Mouse (Mus musculus): ENCODE measurements at regions not wholly inside any gene's neighbourhood (a gene's known extent, or its start where the extent isn't known, plus 50 kb on each side); places are given as distances from the start of the nearest gene placed in this dataset.
"Not testable (repeated sequence)": the region's sequence is repeated elsewhere in the genome, so short reads cannot be mapped to it uniquely, and the experiment has no call there.

DNA sequence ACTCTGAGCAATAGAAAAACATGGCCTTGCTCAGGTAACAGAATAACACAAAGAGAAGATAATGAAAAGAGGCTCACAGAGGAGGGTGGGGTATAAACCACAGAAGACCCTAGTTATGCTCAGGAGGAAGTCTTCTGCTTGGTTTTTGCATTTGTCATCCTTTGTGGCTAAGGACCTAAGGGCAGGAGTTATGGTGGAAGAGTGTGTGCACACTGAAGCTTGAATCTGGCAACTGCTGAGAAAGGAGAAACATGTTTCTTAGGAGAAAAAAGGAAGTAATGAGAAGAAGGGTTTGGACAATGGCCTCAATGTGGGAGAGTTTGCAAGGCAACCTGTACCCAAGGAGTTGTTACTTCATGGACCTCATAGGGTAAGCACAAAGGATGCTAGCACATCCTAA is 106.8 kb upstream of the Nyap2 start:
- no peak for ATAC-seq (replicated peaks; ENCODE audit: low read depth, poor library complexity, severe bottlenecking)

DNA sequence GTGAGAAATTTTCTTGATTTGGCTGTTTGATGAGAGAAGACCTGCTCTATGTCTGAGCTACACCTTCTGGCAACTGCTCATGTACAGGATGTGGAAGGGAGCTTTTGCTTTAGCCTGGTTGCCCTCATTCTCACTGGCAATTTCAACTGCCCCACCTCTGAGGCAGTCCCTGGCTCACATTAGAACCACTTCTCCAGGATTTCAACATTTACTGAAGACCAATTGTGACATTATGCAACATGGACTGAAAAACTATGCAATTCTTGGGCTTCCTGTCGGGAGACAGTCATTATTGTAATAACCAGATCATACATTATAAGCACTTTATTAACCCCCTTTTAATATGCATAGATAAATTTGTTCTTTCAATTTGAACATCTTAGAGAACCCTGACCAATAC is 107.6 kb upstream of the Nyap2 start:
- ATAC-seq (replicated peaks; ENCODE audit: low read depth, poor library complexity, severe bottlenecking), result no peak

DNA sequence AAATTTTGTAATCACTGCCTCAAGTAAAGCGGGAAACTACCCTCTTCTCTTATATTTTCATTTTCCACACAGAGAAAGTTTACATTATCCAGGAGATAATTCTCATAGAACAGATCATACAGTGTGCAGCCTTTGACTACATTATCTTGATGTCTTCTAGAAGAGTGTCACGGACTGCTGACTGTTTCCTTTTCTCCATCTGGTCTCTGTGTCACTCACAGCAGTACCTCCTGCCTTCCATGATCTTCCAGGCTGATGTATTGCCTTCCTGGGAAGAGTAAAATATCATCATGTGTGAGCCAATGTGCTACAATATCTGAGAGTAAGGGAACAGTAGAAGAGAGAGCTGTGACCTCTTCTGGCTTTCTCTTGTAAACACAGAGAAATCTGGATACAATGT is 111.0 kb upstream of the Nyap2 start:
- ATAC-seq (replicated peaks; ENCODE audit: low read depth, poor library complexity, severe bottlenecking), result no peak

DNA sequence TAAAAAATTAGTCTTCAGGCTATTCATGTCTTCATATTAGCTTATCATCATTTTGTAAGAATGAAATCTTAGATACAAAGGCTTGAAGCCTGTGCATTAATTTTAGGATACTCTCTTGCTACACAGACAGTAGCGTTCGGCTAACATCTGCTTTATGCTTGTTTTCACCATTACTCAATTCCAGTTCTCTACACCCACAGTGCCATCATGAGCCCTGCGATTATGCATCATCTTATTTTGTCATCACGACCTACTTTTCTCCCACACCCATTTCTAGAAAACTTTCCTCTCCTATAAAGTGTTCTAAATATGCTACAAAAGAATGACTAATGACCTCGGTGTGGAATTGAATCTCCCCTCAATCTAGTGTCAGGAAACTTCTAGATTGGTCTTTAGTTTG is 112.4 kb upstream of the Nyap2 start:
- ATAC-seq (replicated peaks; ENCODE audit: low read depth, poor library complexity, severe bottlenecking), result no peak

DNA sequence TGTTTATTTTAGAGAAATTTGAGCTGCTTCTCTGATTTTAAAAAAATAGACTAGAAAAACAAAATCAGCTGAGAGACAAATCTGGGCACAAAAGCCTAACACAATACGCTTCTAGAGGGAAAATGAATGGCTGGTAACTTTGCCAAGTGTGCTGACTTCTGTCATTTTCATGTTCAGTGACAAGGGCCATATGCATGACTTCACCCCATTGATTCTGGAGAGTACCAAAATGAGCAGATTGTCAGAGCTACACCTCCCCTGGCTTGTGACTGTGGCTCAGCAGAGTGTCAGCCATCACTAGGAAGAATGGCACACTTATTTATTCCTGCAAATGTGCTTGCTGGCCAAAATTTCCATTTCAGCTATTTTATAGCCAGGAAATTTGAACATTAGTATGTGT is 112.9 kb upstream of the Nyap2 start:
- no peak for ATAC-seq (replicated peaks; ENCODE audit: low read depth, poor library complexity, severe bottlenecking)

DNA sequence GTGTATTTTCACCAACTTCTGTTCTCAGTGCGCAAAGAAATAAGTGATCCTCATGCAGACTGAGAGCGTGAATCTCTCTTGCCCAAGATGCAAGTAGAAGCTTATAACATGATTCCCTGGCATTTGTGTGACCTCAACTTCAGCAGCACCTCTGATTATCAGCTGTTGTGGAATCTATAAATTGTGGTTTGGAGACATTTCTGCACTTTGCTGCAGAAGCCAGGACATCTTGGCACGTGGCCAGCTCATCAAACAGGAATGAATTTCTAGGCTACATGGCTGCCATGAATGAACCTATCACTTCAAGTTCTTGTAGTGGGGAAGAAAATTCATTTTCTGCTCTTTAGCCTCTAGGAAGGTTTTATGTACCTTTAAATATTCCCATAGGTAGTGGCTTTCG is 126.3 kb upstream of the Nyap2 start:
- ATAC-seq (replicated peaks; ENCODE audit: low read depth, poor library complexity, severe bottlenecking), result no peak

DNA sequence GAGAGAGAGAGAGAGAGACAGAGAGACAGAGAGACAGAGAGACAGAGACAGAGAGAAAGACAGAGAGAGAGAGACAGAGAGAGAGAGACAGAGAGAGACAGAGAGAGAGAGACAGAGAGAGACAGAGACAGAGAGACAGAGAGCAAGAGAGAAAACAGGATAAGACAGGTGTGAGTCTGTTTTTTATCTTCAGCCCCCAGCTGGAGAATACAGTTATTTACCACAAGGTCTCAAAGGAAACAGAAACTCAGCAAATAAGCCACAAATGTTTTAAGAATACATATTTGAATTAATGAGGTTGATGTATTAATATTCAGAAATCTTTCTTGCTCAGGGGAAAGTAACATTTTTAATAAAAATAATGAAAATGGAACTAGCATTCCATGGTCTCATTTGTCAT is 130.7 kb upstream of the Nyap2 start:
- not testable (repeated sequence) for ATAC-seq (replicated peaks; ENCODE audit: low read depth, poor library complexity, severe bottlenecking)

DNA sequence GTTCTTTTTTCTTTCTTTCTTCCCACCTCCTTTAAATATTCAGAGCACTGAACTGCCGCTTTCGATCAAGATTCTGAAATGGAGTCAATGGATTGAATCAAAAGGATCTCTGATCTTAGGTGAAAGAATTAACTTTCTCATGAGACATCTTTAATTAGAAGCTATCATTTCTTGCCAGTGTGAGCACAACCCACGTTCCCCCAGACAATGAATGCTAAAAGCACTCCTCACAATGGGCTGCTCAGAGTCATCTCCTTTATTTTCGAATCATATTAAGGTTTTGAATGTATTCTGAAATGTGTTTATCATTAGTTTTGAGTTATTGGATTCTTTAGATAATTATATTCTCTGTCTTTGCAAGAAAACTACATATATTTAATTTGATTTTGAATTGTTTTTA is 137.4 kb upstream of the Nyap2 start:
- no peak for ATAC-seq (replicated peaks; ENCODE audit: low read depth, poor library complexity, severe bottlenecking)

DNA sequence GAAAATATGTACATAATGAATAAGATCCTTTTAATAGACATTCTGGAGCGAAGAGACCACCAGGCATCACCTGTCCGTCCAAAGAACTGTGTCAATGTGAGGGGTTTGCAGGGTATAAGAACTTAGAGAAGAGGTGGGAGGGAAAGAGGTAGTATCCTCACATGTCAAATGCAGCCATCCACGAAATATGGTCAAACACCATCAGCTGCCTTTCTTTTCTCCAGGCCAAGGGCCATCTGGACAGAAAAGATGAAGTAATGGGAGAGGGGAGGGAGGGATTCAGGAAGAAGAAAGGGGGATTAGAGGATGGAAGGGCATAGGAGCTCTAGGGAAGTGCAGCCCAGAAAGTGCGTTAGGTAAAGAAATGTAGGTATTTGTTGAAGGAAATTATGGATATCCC is 141.0 kb upstream of the Dock10 start:
- no peak for ATAC-seq (replicated peaks; ENCODE audit: low read depth, poor library complexity, severe bottlenecking)

DNA sequence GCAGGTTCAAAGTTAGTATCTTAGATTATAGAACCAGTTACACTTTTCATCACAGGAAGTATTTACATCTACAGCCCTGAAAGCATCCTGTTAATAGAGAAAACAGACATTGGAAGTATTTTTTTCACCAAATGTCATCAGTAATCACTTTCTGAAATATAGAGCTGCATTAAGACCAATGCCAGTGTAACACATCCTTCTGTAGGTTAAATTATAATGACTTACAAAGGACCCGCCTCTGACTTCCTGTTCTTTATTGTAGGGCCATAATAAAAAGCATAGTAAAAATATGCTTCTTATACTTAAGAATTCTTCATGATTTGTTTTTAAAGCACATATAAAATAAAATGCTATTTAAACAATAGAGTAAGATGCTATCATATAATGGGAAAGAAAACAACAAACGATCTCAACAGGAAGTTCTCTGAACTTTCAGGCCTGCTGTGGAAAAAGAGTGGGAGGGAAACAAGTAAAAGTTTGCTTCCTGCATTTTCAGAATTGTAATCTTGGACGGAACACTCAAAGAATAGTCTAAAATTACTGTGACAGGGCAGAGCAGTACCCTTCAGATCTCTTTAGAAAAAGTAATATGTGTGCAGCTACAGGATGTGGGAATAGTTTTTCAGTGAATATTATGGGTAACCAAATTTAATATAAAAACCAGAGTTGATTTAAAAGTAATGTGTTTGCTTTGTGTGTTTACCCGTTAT is 116.0 kb upstream of the Dock10 start:
- ATAC-seq (replicated peaks; ENCODE audit: low read depth, poor library complexity, severe bottlenecking), result no peak

DNA sequence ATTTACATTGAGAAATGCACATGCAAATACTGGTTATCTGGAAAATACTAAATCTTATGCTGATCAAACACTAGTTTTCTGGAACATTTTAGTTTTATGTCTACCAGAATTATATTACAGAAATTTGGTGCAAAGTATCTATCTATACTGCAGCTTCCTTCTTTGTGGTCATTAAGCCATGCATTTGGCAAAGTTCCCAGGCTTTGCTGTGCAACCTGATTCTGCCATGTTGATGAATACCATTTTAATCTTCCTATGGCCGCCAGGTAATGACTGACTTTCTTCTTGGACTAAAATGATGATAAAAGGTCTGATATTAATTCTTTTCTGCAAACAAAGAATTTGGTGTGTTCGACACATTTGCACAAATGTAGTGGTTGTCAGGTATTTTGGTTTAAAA is 115.3 kb upstream of the Dock10 start:
- 0 out of 2 replicates have a peak, but pooled peaks have one; percentile 36 for ATAC-seq (replicated peaks; ENCODE audit: low read depth, poor library complexity, severe bottlenecking)

DNA sequence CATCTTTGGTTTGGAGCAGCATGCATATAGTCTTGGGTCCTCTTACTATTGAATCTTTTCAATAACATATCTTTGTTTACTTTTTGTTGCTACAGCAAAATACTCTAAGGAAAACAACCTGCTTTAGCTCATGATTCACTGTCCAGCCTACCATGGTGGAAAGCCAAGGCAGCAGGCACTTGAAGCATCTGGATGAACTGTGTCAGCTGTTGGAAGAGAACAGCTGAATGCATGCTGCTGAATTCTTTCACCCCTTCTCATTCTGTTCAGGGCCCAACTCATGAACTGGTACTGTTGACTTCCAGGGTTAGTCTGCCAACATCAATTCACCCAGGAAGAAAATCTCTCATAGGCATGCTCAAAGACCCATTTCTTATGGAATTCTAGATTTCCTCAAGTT is 110.5 kb upstream of the Dock10 start:
- no peak for ATAC-seq (replicated peaks; ENCODE audit: low read depth, poor library complexity, severe bottlenecking)

DNA sequence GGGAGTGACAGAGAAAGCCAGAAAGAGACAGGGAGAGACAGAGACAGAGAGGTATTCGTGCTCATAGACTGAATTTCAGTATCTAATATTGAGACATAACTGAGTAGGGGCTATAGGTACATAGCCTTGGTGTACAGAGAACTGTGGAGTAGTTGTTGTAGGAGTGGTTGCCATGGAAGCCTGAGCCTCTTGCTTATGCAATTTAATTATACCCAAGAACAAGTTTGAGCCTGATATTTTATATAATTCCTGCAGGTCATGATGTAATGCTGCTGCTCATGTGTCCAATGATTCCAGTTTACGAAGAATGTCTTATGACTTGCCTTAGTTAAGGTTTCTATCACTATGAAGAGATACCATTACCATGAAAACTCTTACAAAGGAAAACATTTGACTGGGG is 98.7 kb upstream of the Dock10 start:
- ATAC-seq (replicated peaks; ENCODE audit: low read depth, poor library complexity, severe bottlenecking), result no peak

DNA sequence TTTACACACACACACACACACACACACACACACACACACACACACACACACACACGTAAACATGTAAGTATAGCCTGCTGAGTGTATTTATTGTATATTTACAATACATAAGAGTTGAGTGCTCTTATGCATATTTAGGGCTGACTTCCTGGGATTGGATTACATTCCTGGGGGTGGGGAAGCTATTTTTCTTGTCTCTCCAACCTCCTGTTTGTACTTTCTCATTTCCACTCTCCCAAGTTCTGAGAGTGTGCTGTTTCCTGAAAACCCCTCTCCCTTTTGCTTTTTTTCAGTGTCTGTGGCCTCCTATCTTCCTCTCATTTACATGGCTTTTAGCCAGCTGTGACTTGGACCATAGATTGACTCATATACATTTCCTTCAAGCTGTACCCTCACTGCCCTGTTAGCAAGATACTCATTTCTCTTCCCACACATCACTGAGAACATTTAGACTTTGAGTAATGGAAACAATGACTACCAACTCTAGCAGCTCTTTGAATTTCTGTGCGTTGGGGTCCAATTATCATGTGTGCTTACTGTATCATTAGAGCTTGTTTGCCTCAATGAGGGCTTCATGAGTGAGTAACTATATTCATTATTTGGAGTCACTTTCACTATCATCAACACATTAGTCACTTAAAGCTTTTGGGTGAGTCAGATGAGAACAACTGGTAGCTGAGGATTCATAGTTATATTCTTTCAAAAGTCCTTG is 96.8 kb upstream of the Dock10 start:
- ATAC-seq (replicated peaks; ENCODE audit: low read depth, poor library complexity, severe bottlenecking), result no peak

DNA sequence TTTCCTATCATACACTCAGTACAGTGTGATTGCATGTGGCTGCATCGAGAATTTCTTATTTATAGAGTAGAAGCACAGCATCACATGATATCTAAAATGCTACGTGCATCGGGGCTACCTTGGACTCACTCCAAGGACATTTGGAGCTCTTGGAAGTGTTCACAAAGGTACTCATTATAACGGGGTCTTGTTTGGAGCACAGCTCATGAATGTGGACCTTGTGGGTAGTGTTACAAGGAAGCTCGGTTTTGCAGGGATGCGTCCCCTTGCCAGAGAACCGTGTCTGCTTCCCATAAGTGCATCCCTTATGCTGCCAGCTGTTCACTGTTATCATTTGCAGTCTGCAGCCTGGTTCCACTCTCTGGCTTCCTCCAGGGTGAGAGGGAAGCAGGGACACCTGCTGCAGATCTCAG is 96.0 kb upstream of the Dock10 start:
- no peak for ATAC-seq (replicated peaks; ENCODE audit: low read depth, poor library complexity, severe bottlenecking)

DNA sequence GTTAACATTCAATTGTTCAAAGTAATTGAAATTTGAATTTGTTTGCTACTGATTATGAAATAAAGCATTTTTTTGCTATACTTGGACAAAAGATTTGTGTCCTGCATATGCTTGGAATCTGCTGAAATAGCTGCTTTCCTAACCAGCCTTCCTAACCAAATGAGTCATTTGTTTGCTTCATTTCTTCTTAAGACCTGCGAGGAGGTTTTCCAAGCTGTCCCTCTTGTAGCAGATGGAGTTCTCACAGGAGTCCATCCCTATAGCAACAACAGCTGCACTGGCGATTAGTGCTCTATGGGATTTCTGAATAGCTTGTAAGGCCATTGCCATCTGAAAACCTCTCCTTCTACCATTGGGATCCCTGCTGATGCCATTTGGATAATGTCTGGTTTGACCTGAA is 94.4 kb upstream of the Dock10 start:
- ATAC-seq (replicated peaks; ENCODE audit: low read depth, poor library complexity, severe bottlenecking), result no peak

DNA sequence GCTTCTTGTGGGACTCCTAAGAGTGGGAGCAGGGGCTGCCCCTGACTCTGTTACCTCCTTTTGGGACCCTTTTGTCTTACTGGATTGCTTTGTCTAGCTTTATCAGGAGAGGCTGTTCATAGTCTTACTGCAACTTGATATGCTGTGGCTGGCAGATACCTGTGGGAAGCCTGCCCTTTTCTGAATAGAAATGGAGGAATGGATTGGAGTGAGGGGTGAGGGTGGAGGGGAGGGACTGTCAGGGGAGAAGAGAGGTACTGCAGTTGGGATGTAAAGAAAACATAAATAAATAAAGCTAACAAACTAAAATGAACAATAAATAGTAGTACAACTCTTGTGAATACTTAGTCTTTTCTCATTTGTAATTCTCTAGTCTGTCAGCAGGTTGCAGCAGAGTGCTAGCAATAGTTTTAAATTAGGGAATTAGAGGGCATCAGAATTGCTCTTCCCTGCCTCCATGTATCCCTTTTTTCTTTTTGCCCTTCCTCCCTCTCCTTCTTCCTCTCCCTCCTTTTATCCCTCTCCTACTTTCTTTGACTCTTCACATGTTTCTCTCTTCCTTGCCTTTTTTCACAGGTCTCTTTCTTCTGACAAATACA is 72.0 kb upstream of the Dock10 start:
- no peak for ATAC-seq (replicated peaks; ENCODE audit: low read depth, poor library complexity, severe bottlenecking)

DNA sequence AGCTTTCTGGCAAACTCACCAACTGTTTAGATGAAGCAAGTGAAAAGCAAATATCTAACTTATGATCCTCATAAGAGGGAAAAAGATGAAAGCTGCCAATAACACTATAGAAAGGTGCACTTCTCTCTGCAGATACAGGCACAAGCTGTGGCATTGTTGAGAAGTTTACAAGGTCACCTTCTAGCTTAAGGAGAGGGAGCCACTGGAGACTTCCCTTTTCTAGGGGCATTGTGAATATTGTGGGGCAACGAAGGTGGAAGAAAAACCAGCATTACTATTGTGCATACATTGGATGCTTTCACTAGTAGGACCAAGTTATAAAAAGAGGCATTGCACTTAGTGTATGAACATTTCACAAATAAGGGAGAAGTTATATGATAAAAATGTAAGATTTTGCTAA is 68.1 kb upstream of the Dock10 start:
- ATAC-seq (replicated peaks; ENCODE audit: low read depth, poor library complexity, severe bottlenecking), result no peak; the same call in 1 of the 2 replicates

DNA sequence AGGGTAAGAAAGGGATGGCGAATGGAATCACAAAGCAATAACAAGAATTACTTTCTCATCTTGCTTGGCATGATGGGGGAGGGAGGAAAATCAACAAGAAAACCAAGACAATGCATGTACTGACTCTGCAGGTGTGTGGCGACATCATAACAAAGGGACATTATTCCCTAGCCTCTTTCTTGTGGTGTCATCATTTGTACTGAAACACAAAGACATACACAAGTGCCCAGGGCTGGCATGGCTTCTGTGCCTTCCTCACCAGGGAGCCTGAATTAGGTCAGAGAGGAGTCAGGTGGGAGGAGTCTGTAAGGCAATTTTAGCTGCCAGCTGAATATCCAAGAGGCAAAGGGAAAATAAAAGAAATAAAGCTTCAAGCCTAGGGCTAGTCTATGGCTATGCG is 65.6 kb upstream of the Dock10 start:
- ATAC-seq (replicated peaks; ENCODE audit: low read depth, poor library complexity, severe bottlenecking), result no peak

DNA sequence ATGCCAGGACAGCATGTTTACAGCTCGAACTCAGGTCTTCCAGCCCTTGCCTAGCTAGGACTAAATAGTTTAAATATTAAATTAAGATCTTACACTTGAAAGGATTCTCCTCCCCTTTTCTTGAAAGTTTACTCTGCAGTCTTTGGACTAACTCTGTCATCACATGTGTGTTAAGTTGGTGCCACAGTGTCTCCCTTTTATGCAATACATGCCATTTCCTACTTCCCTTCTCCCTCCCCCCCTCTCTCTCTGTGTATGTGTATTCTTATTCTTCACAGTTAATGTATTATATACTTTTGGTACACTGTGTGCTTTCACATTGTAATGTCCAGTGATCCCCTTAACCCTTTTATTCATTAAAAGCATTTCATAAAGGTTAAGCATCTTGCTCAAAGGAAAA is 63.9 kb upstream of the Dock10 start:
- no peak for ATAC-seq (replicated peaks; ENCODE audit: low read depth, poor library complexity, severe bottlenecking)

DNA sequence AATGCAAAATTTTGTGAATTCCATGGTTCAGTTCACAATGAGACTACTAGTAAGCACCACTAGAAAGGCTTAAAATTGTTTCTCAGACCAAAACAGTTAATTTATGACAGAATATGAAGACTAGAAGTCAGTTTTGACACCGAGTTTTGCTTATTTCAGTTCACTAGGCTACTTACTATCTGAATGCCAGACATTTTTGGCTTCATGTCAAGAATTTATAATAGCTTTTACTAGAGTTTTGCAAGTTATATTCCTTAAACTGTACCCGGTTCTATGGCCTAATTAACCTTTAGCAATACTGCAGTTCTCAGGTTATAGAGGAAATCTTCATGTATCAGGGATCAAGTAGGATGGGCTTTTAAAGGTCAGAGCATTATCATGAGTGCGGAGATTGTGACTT is 54.6 kb upstream of the Dock10 start:
- no peak for ATAC-seq (replicated peaks; ENCODE audit: low read depth, poor library complexity, severe bottlenecking)
